Mouse (Mus musculus) erythroblast, embryonic 14.5 days (primary cell): ENCODE data around the gene Vax2.

Experiments used
- GATA1 ChIP-seq: IDR thresholded peaks from 2 replicates; pipeline ENCODE4 v1.6.1; 2012; ENCODE audit warnings: low read length, inconsistent platforms, mixed read lengths
- TAL1 ChIP-seq: IDR thresholded peaks from 3 replicates; pipeline ENCODE4 v1.6.1; 2012; ENCODE audit warnings: low read length, inconsistent platforms, mixed read lengths

DNA sequence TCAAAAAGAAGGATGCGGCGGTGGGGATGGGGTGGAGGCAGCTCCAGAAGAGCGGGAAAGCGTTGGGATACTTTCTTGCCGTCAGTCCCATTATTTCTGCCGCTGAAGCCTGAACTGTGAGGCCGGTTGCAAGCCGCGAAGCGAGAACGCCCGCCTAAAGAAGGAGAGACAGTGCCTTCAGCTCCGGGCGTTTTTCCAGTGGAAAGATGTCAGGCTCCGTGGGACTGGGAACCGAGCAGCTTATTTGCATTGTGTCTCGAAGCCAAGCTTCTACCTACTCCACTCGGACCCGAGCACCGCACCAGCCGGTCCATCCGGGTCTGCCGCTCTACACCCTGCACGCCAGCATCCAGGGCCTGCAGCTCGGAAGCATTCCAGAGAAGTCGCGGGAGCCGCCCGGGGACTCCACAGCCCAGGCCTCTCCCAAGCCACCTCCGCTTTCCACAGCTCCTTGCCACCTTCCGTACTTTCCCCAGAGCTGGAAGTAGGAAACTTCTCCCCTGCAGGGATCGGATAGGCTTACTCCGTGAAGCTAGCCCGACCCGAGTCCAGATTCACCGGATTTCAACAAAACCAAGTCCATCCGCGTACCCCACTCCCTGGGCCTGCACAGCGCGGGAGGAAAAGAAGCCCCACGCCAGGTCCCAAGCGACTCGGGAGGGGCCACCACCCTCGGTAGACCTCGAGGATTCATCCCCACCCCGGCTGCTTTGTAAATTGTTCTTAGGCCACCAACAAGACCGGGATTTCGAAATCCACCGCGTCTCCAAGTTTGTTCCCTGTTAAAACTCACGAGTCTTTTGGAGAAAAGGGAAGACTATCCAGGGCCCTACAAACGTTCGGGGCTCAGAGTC, 8.7 kb upstream of the Vax2 start:
- TF ChIP-seq GATA1 (no peak), TAL1 (no peak)
